Mouse (Mus musculus) central nervous system, embryonic 14 days (tissue): ENCODE results near the gene Dctn2. TPM values are rescaled to one million over a fixed set of nuclear protein-coding genes. Genes with fewer than 3 reads are reported as not detected.

Source experiments
- polyA plus RNA-seq: library from polyadenylated mRNA; depleted of rRNA; stranded (reverse); fragments of >200 nt; gene quantifications from 2 replicates; pipeline ENCODE4 v1.2.3, GENCODE M21; 2012; rRNA removed

The Dctn2 gene
- polyA plus RNA-seq = 328 and 341 TPM in 2 replicates

DNA sequence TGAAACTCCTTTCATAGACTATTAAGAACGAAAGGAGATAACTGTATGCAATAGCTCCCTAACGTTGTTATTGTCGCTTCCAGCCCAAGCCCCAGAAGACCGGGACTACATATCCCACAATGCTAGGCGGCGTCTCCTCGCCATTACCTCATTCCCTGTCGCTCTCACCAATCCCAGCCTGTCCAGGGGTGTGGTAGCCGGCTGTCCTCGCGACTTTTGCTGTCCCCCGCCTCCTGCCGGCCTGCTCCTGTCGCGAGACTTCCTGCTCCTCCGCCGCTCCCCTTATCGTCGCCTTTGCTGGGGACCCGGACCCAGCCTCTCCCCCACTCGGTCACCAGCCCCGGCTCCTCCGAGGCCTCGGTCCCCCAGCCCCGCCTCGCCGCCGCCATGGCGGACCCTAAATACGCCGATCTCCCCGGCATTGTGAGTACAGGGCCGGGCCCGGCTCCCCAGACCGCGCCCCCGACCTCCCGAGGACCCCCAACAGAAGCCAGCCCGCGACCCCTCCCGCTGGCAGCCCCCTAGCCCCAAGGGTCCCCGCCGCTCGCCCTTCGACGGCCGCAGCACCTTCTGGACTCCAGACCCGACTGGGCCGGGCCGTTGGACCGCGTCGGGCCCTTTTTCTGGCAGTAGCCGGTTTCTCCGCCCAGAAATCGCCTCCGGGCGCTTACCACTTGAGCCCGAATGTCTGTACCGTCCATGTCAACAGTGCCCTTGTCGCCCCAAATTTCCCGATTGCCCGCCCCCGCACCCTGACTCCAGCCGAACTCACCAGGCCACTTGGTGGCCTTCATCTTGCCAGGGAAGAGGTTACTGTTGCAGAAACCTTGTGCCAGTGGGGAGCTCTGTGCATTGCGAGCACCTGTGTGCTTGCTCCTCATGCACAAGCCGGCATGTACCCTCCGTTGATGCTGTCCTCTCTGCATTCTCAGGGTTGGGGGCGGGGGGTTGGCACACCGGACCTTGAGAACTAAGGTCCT lies at the start of gene Dctn2:
Gene Dctn2, plus strand, starts transcription at position 257 of the 980 bp plus-strand sequence.

DNA sequence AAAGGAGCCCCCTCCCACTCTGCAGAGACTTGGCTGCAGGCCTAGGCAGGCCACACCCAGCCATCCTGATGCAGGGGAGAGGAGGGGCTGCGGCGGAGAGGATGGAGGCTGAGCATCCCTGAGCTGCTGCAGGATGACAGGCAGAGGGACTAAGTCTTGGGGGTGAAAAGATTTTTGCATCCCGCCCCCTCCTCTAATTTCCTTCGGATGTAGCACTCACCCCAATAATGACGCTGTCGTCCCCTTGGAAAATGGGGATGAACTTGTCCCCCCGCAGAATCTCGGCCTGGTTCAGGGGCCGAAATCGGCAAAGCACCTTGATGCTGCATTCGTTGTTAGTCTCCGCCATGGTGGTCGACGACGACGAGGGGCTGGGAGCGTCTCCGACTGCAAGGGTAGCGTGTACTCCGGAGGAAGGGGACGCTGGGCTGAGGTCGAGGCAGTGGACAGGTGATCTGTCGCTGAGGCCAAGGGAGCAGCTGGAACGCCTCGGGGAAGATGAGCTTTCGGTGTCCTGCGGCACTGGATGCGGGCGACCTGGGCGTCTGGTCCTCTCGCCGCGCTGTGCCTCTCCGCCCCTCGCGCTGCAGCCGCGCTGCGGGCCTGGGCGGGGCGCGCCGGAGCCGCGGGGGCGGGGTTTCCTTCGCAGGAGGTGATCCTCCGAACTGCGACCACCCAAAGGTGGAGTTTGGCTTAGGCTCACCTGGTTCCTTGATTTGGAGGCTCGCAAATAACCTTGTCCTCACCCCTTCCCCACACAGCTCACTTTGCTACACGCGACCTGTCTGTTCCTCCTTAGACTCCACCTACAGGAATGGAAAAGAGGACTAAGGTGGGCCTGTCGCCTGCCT lies 3.4 kb upstream of the Dctn2 start, which contains the start of gene Kif5a:
Gene Kif5a, minus strand, starts transcription at position 801 of the 851 bp plus-strand sequence.

DNA sequence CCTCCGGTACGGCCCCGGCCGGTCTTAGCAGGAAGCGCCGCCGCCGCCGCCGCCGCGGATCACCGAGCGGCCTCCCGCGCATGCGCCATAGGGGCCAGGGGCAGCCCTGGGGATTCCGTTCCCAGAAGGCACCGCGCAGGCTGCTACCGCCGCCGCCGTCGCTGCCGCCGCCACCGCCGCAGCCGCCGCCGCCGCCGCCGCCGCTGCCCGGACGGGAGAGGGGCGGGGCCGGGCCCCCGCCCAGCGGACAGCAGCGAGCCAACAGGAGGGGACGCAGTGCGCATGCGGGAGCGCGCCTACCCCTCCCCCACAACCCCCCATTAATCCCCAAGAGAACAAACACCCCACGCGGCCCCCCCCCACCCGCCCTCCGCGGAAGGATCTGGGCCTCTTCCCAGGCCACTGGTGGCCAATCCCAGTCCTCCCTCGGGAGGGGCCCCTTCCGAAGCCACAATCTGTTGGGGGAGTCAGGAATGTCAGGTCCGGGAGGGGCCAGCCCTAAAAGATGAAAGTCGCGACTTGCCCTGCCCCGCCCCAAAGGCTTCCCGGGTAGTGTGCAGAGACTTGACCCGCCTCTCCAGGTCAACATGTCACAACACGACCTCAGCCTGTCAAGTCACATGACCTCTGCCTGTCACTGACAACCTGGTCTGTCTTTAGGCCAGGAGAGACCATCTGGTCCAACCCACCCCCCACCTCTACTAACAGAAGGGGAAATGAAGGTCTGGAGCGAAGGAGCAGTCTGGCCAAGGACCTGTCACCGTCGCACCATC lies 22.8 kb downstream of the Dctn2 start, which contains the start of gene Mbd6:
Gene Mbd6, minus strand, starts transcription at position 219 of the 773 bp plus-strand sequence.

DNA sequence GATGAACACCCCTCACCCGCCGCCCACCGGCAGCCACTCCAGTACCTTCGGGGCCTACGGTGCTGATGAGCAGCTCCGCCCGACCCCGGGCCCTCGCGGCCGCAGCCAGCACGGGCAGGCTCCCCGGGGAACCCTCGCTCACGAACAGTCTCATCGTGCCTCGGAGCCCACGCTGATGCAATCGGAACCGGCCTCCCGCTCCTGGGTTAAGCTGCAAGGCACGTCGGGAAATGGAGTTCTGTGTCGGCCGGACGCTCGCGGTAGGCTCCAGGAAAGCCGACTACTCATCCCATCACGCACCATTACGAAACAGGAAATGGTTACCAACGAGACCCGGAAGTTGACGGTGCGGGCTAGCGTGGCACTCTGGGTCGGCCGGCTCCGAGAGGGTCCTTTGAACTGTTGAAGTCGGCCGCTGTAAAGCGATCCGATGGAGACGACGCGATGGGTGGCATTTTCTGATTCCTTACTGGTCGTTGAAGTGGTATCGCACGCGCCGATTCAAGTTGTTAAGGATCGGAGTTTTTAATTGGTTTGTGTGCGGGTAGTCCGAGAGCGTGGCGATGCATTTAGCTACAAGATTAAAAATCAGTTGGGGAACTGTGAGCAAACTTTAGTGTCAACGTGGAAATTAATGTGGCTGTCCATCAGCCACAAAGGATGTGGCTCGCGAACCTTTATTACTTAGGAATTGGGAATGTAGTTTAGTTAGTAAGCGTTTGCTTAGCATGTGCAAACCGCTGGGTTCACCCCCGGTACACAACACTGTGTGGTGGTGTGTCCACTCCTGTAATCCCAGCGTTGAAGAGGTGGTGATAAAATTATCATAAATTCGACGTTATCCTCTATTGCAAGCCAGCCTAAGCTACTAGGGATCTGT lies 45.5 kb downstream of the Dctn2 start, which contains the start of gene Mars:
Gene Mars, minus strand, starts transcription at position 311 of the 880 bp plus-strand sequence.

DNA sequence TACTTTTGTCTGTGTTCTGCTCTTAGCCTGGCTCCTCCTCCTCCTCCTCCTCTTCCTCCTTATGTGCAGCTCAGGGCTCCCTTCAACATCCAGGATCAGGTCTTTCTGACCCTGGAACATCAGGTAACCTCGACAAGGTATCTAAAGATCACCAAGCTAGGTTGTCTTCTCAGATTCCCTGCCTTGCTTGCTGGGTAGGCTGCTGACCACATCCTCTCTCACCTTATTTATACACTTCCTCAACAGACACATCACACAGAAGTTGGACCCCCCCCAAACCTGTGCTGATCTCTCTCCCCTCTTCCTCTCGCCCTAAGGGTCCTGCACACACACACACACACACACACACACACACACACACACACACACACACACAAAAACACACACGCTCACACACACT lies 55.5 kb downstream of the Dctn2 start, which contains the start of gene Arhgap9:
Gene Arhgap9, plus strand, starts transcription at position 344 of the 400 bp plus-strand sequence.

Other genes with a start within 250 kb of the Dctn2 start
- 42.7 and 47.9 TPM in 2 replicates for gene Tsfm, start 235.5 kb upstream of the Dctn2 start, polyA plus RNA-seq
- gene Mettl1, start 225.0 kb upstream of the Dctn2 start, polyA plus RNA-seq = 19.7 and 24.9 TPM in 2 replicates
- gene Eef1akmt3, start 224.9 kb upstream of the Dctn2 start, polyA plus RNA-seq = 0.32 and 0.84 TPM in 2 replicates
- gene Cyp27b1, start 218.1 kb upstream of the Dctn2 start, polyA plus RNA-seq = 0.63 and 0.72 TPM in 2 replicates
- 36.2 and 37.4 TPM in 2 replicates for gene March9, start 206.2 kb upstream of the Dctn2 start, polyA plus RNA-seq
- 1,086 and 1,352 TPM in 2 replicates for gene Cdk4, start 202.8 kb upstream of the Dctn2 start, polyA plus RNA-seq
- gene Tspan31, start 196.1 kb upstream of the Dctn2 start, polyA plus RNA-seq = 91.2 and 94.6 TPM in 2 replicates
- gene Agap2, start 191.1 kb upstream of the Dctn2 start, polyA plus RNA-seq = 89.1 and 97.8 TPM in 2 replicates
- 94.0 and 95.8 TPM in 2 replicates for gene Os9, start 145.2 kb upstream of the Dctn2 start, polyA plus RNA-seq
- gene B4galnt1, start 101.1 kb upstream of the Dctn2 start, polyA plus RNA-seq = 41.1 and 50.7 TPM in 2 replicates
- 2.4 and 2.8 TPM in 2 replicates for gene Slc26a10, start 85.7 kb upstream of the Dctn2 start, polyA plus RNA-seq
- 106 and 125 TPM in 2 replicates for gene Arhgef25, start 76.3 kb upstream of the Dctn2 start, polyA plus RNA-seq
- 465 and 469 TPM in 2 replicates for gene Dtx3, start 70.6 kb upstream of the Dctn2 start, polyA plus RNA-seq
- 23.0 and 24.3 TPM in 2 replicates for gene Pip4k2c, start 54.8 kb upstream of the Dctn2 start, polyA plus RNA-seq
- gene Kif5a, start 3.0 kb upstream of the Dctn2 start, polyA plus RNA-seq = 115 and 116 TPM in 2 replicates
- gene Mbd6, start 22.6 kb downstream of the Dctn2 start, polyA plus RNA-seq = 49.6 and 66.7 TPM in 2 replicates
- gene Mars, start 45.4 kb downstream of the Dctn2 start, polyA plus RNA-seq = 89.7 and 94.2 TPM in 2 replicates
- 1.2 and 1.3 TPM in 2 replicates for gene Arhgap9, start 55.6 kb downstream of the Dctn2 start, polyA plus RNA-seq
- 9.4 and 26.2 TPM in 2 replicates for gene Gli1, start 75.6 kb downstream of the Dctn2 start, polyA plus RNA-seq
- gene Inhbe, start 88.0 kb downstream of the Dctn2 start, polyA plus RNA-seq = not detected in 2 replicates
- gene Inhbc, start 104.1 kb downstream of the Dctn2 start, polyA plus RNA-seq = not detected in 2 replicates
- gene R3hdm2, start 114.0 kb downstream of the Dctn2 start, polyA plus RNA-seq = 62.5 and 71.6 TPM in 2 replicates
- 9.7 and 15.0 TPM in 2 replicates for gene Stac3, start 235.3 kb downstream of the Dctn2 start, polyA plus RNA-seq
- 10.8 and 13.2 TPM in 2 replicates for gene Ndufa4l2, start 248.6 kb downstream of the Dctn2 start, polyA plus RNA-seq